Mouse (Mus musculus): ENCODE data around the gene Ly6f.

- TF ChIP-seq POLR2A (IDR thresholded peaks at IDR 0.05; ENCODE audit: extremely low read depth, insufficient read depth, low read length) (no peak), CTCF (IDR thresholded peaks at IDR 0.05; ENCODE audit: extremely low read depth, insufficient read depth, low read length) (no peak)
Measured at GRCm38 (mm10) chr15:75270691-75271362, 2.6 kb downstream of the Ly6f start.

Data from cortical plate, adult 2 months (tissue).